Mouse (Mus musculus): Measurements from ENCODE around the gene Esyt2. TPM values are rescaled to one million over a fixed set of nuclear protein-coding genes. Genes with fewer than 3 reads are reported as not detected.
A peak's percentile ranks its signal among the peaks of the same experiment; 100 is the strongest.

Esyt2 gene
- polyA plus RNA-seq, 1 experiment = 16.1 TPM

DNA sequence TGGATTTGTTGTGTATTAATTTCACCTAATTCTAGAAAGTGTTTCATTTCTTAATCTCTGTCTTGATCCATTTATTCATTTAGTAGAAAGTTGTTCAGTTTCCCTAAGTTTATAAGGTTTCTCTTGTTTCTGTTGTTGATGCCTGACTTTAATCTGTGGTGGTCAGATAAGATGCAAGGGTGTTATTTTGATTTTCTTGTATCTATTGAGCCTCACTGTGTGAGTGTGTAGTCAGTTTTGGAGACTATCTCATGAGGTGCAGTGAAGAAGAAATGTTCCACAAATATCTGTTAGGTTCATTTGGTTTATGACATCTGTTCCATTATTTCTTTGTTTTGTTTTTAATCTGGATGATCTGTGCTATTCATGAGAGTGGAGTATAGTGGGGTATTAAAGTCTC lies 21.2 kb downstream of the Esyt2 start:
- Histone ChIP-seq H3K79me2 (ENCODE audit: control insufficient read depth, insufficient read depth) (peaks cover 64% of the 10 kb centered on the region), H3K4me3 (no peak overlapping the region), H3K36me3 (ENCODE audit: control insufficient read depth, insufficient read depth) (peaks cover 4% of the 10 kb centered on the region), H3K27me3 (ENCODE audit: control insufficient read depth, insufficient read depth, insufficient read length) (no peaks in the 10 kb centered on the region), H3ac (ENCODE audit: control insufficient read depth, insufficient read length) (no peak overlapping the region), H3K4me2 (ENCODE audit: low read depth) (no peak overlapping the region)
- TF ChIP-seq TCF3 (IDR thresholded peaks at IDR 0.05; ENCODE audit: insufficient read length, low read depth) = no peak
- no peak for TF ChIP-seq MYOG (IDR thresholded peaks at IDR 0.05; ENCODE audit: control insufficient read depth in 1 of 3, insufficient read depth in 1 of 3, insufficient read length in 2 of 3, low read depth in 2 of 3)
- no peak for TF ChIP-seq E2F4 (IDR thresholded peaks at IDR 0.05; ENCODE audit: insufficient read depth)
- TF ChIP-seq POLR2A (IDR thresholded peaks at IDR 0.05; ENCODE audit: insufficient read length, low read depth) = no peak
- no peak for TF ChIP-seq SRF (IDR thresholded peaks at IDR 0.05; ENCODE audit: control insufficient read depth, insufficient read length, low read depth)
- no peak for TF ChIP-seq MYOD1 (IDR thresholded peaks at IDR 0.05; ENCODE audit: control insufficient read depth in 1 of 3, insufficient read length in 2 of 3, low read depth in 2 of 3)
- no peak for TF ChIP-seq CEBPB (IDR thresholded peaks at IDR 0.05; ENCODE audit: insufficient read depth, poor library complexity, severe bottlenecking)
- TF ChIP-seq POLR2AphosphoS2 (IDR thresholded peaks at IDR 0.05; ENCODE audit: insufficient read length, low read depth) = no peak
- TF ChIP-seq REST (IDR thresholded peaks at IDR 0.05; ENCODE audit: insufficient read depth, insufficient read length) = no peak
- no peak for TF ChIP-seq MAX (IDR thresholded peaks at IDR 0.05; ENCODE audit: low read depth)
- no peak for TF ChIP-seq TCF12 (IDR thresholded peaks at IDR 0.05; ENCODE audit: insufficient read depth, poor library complexity, severe bottlenecking)
- TF ChIP-seq USF1 (IDR thresholded peaks at IDR 0.05; ENCODE audit: low read depth) = no peak

DNA sequence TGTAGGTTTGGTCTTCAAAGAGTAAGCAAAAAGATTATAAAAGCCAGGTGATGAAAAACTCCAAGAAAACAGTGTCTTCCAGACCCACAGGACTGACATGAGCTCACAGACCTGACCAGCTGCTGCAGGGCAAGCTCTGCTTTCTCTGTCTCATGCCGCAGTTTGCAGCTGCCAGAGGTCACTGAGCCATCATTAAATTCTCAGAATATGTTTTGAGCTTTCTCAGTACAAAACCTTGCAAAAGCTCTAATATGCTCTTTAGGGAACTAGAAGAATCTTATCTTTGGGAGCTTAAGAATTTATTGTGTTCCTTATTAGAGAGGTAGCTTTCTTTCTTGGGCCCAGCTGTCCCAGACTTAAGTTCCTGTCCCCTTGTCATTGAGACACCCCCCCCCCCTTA lies 25.0 kb downstream of the Esyt2 start:
- Histone ChIP-seq H3K4me2 (ENCODE audit: low read depth) (peak overlapping the region; percentile 64), H3K4me3 (no peak overlapping the region), H3K36me3 (ENCODE audit: control insufficient read depth, insufficient read depth) (no peaks in the 10 kb centered on the region), H3K27me3 (ENCODE audit: control insufficient read depth, insufficient read depth, insufficient read length) (no peaks in the 10 kb centered on the region), H3K79me2 (ENCODE audit: control insufficient read depth, insufficient read depth) (peaks cover 66% of the 10 kb centered on the region), H3ac (ENCODE audit: control insufficient read depth, insufficient read length) (no peak overlapping the region)
- TF ChIP-seq E2F4 (IDR thresholded peaks at IDR 0.05; ENCODE audit: insufficient read depth) (no peak), TCF3 (IDR thresholded peaks at IDR 0.05; ENCODE audit: insufficient read length, low read depth) (peak; percentile 78), CEBPB (IDR thresholded peaks at IDR 0.05; ENCODE audit: insufficient read depth, poor library complexity, severe bottlenecking) (no peak), TCF12 (IDR thresholded peaks at IDR 0.05; ENCODE audit: insufficient read depth, poor library complexity, severe bottlenecking) (peak; percentile 95), SRF (IDR thresholded peaks at IDR 0.05; ENCODE audit: control insufficient read depth, insufficient read length, low read depth) (no peak), MYOG (IDR thresholded peaks at IDR 0.05; ENCODE audit: control insufficient read depth in 1 of 3, insufficient read depth in 1 of 3, insufficient read length in 2 of 3, low read depth in 2 of 3) (peak; percentile 68 to 98 (median 92)), REST (IDR thresholded peaks at IDR 0.05; ENCODE audit: insufficient read depth, insufficient read length) (no peak), MYOD1 (IDR thresholded peaks at IDR 0.05; ENCODE audit: control insufficient read depth in 1 of 3, insufficient read length in 2 of 3, low read depth in 2 of 3) (peak; percentile 90 to 92 (median 91))

DNA sequence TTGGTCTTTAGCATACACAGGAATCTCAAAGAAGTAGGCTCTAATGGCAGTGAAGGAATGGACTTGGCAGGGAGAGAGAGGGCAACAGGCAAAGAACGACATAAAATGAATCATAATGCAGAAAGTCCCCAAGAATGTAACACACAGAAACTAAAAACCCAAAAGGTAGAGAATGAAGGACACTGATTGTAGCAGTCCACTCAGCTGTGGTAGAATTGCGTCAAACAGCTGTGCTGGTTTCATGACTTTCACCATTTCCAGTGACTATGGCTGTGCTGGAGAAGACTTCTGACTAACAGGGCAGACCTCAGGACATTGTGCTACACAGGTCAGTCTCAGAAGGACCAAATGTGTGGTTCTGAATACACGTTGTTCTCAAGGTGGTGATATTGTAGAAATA lies 26.9 kb downstream of the Esyt2 start:
- H3K4me3 ChIP-seq = no peak overlapping the region

GRCm38 (mm10) chr12:116308612-116309011 lies 27.6 kb downstream of the Esyt2 start:
- TF ChIP-seq MYOG (IDR thresholded peaks at IDR 0.05; ENCODE audit: control insufficient read depth in 1 of 3, insufficient read depth in 1 of 3, insufficient read length in 2 of 3, low read depth in 2 of 3) = no peak
- no peak for TF ChIP-seq MYOD1 (IDR thresholded peaks at IDR 0.05; ENCODE audit: control insufficient read depth in 1 of 3, insufficient read length in 2 of 3, low read depth in 2 of 3)
- no peak for TF ChIP-seq TCF12 (IDR thresholded peaks at IDR 0.05; ENCODE audit: insufficient read depth, poor library complexity, severe bottlenecking)
- TF ChIP-seq TCF3 (IDR thresholded peaks at IDR 0.05; ENCODE audit: insufficient read length, low read depth) = no peak
- no peak for TF ChIP-seq CEBPB (IDR thresholded peaks at IDR 0.05; ENCODE audit: insufficient read depth, poor library complexity, severe bottlenecking)
- TF ChIP-seq REST (IDR thresholded peaks at IDR 0.05; ENCODE audit: insufficient read depth, insufficient read length) = no peak
- TF ChIP-seq SRF (IDR thresholded peaks at IDR 0.05; ENCODE audit: control insufficient read depth, insufficient read length, low read depth) = no peak
- no peak for TF ChIP-seq POLR2A (IDR thresholded peaks at IDR 0.05; ENCODE audit: insufficient read length, low read depth)
- no peak for TF ChIP-seq USF1 (IDR thresholded peaks at IDR 0.05; ENCODE audit: low read depth)
- no peak for TF ChIP-seq POLR2AphosphoS2 (IDR thresholded peaks at IDR 0.05; ENCODE audit: insufficient read length, low read depth)
- no peak for TF ChIP-seq E2F4 (IDR thresholded peaks at IDR 0.05; ENCODE audit: insufficient read depth)
- TF ChIP-seq MAX (IDR thresholded peaks at IDR 0.05; ENCODE audit: low read depth) = no peak
- H3K4me2 ChIP-seq (ENCODE audit: low read depth) = no peak overlapping the region
- no peaks in the 10 kb centered on the region for H3K36me3 ChIP-seq (ENCODE audit: control insufficient read depth, insufficient read depth)
- no peaks in the 10 kb centered on the region for H3K27me3 ChIP-seq (ENCODE audit: control insufficient read depth, insufficient read depth, insufficient read length)
- H3ac ChIP-seq (ENCODE audit: control insufficient read depth, insufficient read length) = no peak overlapping the region
- no peak overlapping the region for H3K4me3 ChIP-seq
- peaks cover 66% of the 10 kb centered on the region for H3K79me2 ChIP-seq (ENCODE audit: control insufficient read depth, insufficient read depth)

More for the DNA sequence above, 26.9 kb downstream of the Esyt2 start:
- no peak overlapping the region for H3ac ChIP-seq (ENCODE audit: control insufficient read depth, insufficient read length)
- peaks cover 61% of the 10 kb centered on the region for H3K79me2 ChIP-seq (ENCODE audit: control insufficient read depth, insufficient read depth)
- no peaks in the 10 kb centered on the region for H3K36me3 ChIP-seq (ENCODE audit: control insufficient read depth, insufficient read depth)
- no peaks in the 10 kb centered on the region for H3K27me3 ChIP-seq (ENCODE audit: control insufficient read depth, insufficient read depth, insufficient read length)
- TF ChIP-seq TCF12 (IDR thresholded peaks at IDR 0.05; ENCODE audit: insufficient read depth, poor library complexity, severe bottlenecking) (no peak), CEBPB (IDR thresholded peaks at IDR 0.05; ENCODE audit: insufficient read depth, poor library complexity, severe bottlenecking) (0 out of 2 replicates have a peak, but pooled peaks have one; percentile 50), MAX (IDR thresholded peaks at IDR 0.05; ENCODE audit: low read depth) (no peak), USF1 (IDR thresholded peaks at IDR 0.05; ENCODE audit: low read depth) (no peak), MYOG (IDR thresholded peaks at IDR 0.05; ENCODE audit: control insufficient read depth in 1 of 3, insufficient read depth in 1 of 3, insufficient read length in 2 of 3, low read depth in 2 of 3) (no peak), E2F4 (IDR thresholded peaks at IDR 0.05; ENCODE audit: insufficient read depth) (no peak), MYOD1 (IDR thresholded peaks at IDR 0.05; ENCODE audit: control insufficient read depth in 1 of 3, insufficient read length in 2 of 3, low read depth in 2 of 3) (peak in 1 of 3 experiments; percentile 20)
- H3K4me2 ChIP-seq (ENCODE audit: low read depth) = peak overlapping the region; percentile 12

Data from myocyte (in vitro differentiated cells).